Mouse (Mus musculus) heart, postnatal 0 days (tissue): ENCODE data around the gene Snx7.

ENCODE experiments used
- CTCF ChIP-seq: IDR thresholded peaks from 2 replicates; pipeline ENCODE4 v1.5.1; 2016; ENCODE audit warnings: antibody characterized with exemption, control low read depth, low read depth
- EP300 ChIP-seq: IDR thresholded peaks from 2 replicates; pipeline ENCODE4 v1.6.1; 2016; ENCODE audit warnings: antibody characterized with exemption, low read depth

GRCm38 (mm10) chr3:117817635-117818034, 51.1 kb downstream of the Snx7 start:
- TF ChIP-seq EP300 (no peak), CTCF (no peak)
